ENCODE assay signal across 32 mouse cellular contexts in the genomic region with DNA sequence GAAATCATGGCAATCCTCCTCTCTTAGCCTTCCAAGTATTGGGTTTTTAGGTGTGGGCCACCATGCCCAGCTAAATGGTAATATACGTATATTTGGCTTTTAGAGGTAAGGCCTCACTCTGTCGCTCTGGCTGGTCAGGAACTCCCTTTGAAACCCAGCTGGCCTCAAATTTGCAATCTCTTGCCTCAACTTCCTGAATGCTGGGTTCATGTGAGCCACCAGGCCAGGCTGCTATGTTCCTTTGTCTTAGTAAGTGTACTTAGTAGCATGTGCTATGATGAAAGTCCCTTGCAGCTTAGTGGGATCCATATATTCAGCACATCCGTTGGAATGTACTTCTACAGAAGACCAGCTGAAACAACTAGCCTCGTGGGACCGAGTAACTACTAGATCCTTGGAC. TPM values are rescaled to one million over a fixed set of nuclear protein-coding genes. Genes with fewer than 3 reads are reported as not detected.
A peak's percentile ranks its signal among the peaks of the same experiment; 100 is the strongest.
DNase-seq lines count a peak whose midpoint lies in the region; ATAC-seq and TF ChIP-seq lines count a peak whose summit lies in the region.
"Had no signal": no experiment of that assay in that cellular context is flagged by ENCODE, and none has a peak within 500 bp of the region (broad histone marks: within the 10 kb centered on the region; RNA-seq: fewer than 3 reads in every experiment).

No protein-coding gene starts in this region.

- no peaks in the 10 kb centered on the region for H3K9me3 ChIP-seq in liver, embryonic 15.5 days (replicated peaks)
- H3K9me3 ChIP-seq in midbrain, embryonic 11.5 days (ENCODE audit: control insufficient read depth, low read length) = no peaks in the 10 kb centered on the region
- H3K9me3 ChIP-seq: embryonic facial prominence, embryonic 10.5 days; embryonic facial prominence, embryonic 13.5 days; forebrain, embryonic 12.5 days; forebrain, embryonic 15.5 days; heart, embryonic 10.5 days; heart, embryonic 13.5 days; hindbrain, embryonic 15.5 days had no signal

- no peaks in the 10 kb centered on the region for H3K4me1 ChIP-seq in liver, embryonic 15.5 days (replicated peaks)
- peaks cover 2% of the 10 kb centered on the region; the same call in 1 of the 2 replicates for H3K4me1 ChIP-seq in bone marrow, adult 2 months (ENCODE audit: control insufficient read depth, insufficient read depth, low read length)
- H3K4me1 ChIP-seq in midbrain, embryonic 11.5 days (ENCODE audit: control insufficient read depth, insufficient read depth, low read length) = no peaks in the 10 kb centered on the region
- H3K4me1 ChIP-seq: embryonic facial prominence, embryonic 10.5 days; embryonic facial prominence, embryonic 13.5 days; forebrain, embryonic 12.5 days; forebrain, embryonic 15.5 days; heart, embryonic 13.5 days; hindbrain, embryonic 15.5 days had no signal

- peak overlapping the region; percentile 21; the same call in 1 of the 2 replicates for H3K27ac ChIP-seq in liver, embryonic 15.5 days (replicated peaks)
- H3K27ac ChIP-seq in bone marrow, adult 2 months (ENCODE audit: control insufficient read depth, insufficient read depth, low read depth, low read length, poor library complexity) = peak overlapping the region; percentile 72
- no peak overlapping the region for H3K27ac ChIP-seq in midbrain, embryonic 11.5 days (ENCODE audit: low read depth, low read length)
- H3K27ac ChIP-seq: embryonic facial prominence, embryonic 10.5 days; embryonic facial prominence, embryonic 13.5 days; forebrain, embryonic 12.5 days; forebrain, embryonic 15.5 days; heart, adult 2 months; heart, embryonic 10.5 days; heart, embryonic 13.5 days; hindbrain, embryonic 15.5 days had no signal

- WGBS in liver, embryonic 15.5 days (ENCODE audit: insufficient replicate concordance) = 59% methylated on average over 5 of the region's 5 CpGs
- WGBS in bone marrow, adult 2 months = 37% methylated on average over 5 of the region's 5 CpGs
- 85% methylated on average over 5 of the region's 5 CpGs for WGBS in midbrain, embryonic 11.5 days

- no peak overlapping the region for H3K9ac ChIP-seq in liver, embryonic 15.5 days
- H3K9ac ChIP-seq in midbrain, embryonic 11.5 days (ENCODE audit: low read length) = no peak overlapping the region
- H3K9ac ChIP-seq: embryonic facial prominence, embryonic 13.5 days; forebrain, embryonic 12.5 days; forebrain, embryonic 15.5 days; heart, embryonic 13.5 days; hindbrain, embryonic 15.5 days had no signal

- no peaks in the 10 kb centered on the region for H3K27me3 ChIP-seq in liver, embryonic 15.5 days
- H3K27me3 ChIP-seq in midbrain, embryonic 11.5 days (ENCODE audit: control insufficient read depth, insufficient read depth, low read length) = no peaks in the 10 kb centered on the region
- H3K27me3 ChIP-seq: embryonic facial prominence, embryonic 13.5 days; forebrain, embryonic 12.5 days; forebrain, embryonic 15.5 days; heart, embryonic 13.5 days; hindbrain, embryonic 15.5 days had no signal

- H3K4me2 ChIP-seq in liver, embryonic 15.5 days = no peak overlapping the region
- H3K4me2 ChIP-seq in midbrain, embryonic 11.5 days = no peak overlapping the region
- H3K4me2 ChIP-seq: embryonic facial prominence, embryonic 13.5 days; forebrain, embryonic 12.5 days; forebrain, embryonic 15.5 days; heart, embryonic 13.5 days; hindbrain, embryonic 15.5 days had no signal

- H3K36me3 ChIP-seq in liver, embryonic 15.5 days (replicated peaks) = no peaks in the 10 kb centered on the region
- H3K36me3 ChIP-seq in midbrain, embryonic 11.5 days (ENCODE audit: control insufficient read depth, insufficient read depth, low read length) = no peaks in the 10 kb centered on the region
- H3K36me3 ChIP-seq: embryonic facial prominence, embryonic 10.5 days; embryonic facial prominence, embryonic 13.5 days; forebrain, embryonic 12.5 days; forebrain, embryonic 15.5 days; heart, embryonic 10.5 days; heart, embryonic 13.5 days; hindbrain, embryonic 15.5 days had no signal

- ATAC-seq in liver, embryonic 15.5 days (ENCODE audit: insufficient read depth) = no peak
- ATAC-seq in megakaryocyte, adult 5-6 weeks (ENCODE audit: poor library complexity, severe bottlenecking) = peak; percentile 88
- no peak for ATAC-seq in midbrain, embryonic 11.5 days (ENCODE audit: low FRiP score)
- ATAC-seq: activated CD4-positive, CD25-positive, alpha-beta regulatory T cell, adult 4 months; CD4-positive, CD25-positive, alpha-beta regulatory T cell, adult 4 months; forebrain, embryonic 15.5 days had no signal

- no peak for TF ChIP-seq POLR2A in bone marrow, adult 2 months (IDR thresholded peaks at IDR 0.05; ENCODE audit: borderline replicate concordance, control insufficient read depth, low read depth, low read length)

- no peak overlapping the region for H3K4me3 ChIP-seq in liver, embryonic 15.5 days (replicated peaks)
- no peak overlapping the region for H3K4me3 ChIP-seq in bone marrow, adult 2 months (replicated peaks; ENCODE audit: control insufficient read depth, low read depth, low read length)
- no peak overlapping the region for H3K4me3 ChIP-seq in midbrain, embryonic 11.5 days (ENCODE audit: low read depth, low read length)
- H3K4me3 ChIP-seq: embryonic facial prominence, embryonic 10.5 days; embryonic facial prominence, embryonic 13.5 days; erythroblast, embryonic 14.5 days; forebrain, embryonic 12.5 days; forebrain, embryonic 15.5 days; heart, adult 2 months; heart, embryonic 10.5 days; heart, embryonic 13.5 days; hindbrain, embryonic 15.5 days had no signal

- no peak for DNase-seq in liver
- peak; percentile 79 for DNase-seq in 416B (ENCODE audit: low read depth)
- no peak for DNase-seq in cerebellum, postnatal 10 days
- DNase-seq in layer of hippocampus, postnatal 10 days (ENCODE audit: low spot score in 2 of 2) = no peak
- DNase-seq in midbrain, embryonic 11.5 days (ENCODE audit: low spot score, missing footprints) = no peak
- DNase-seq: adrenal gland, adult 8-10 months; adrenal gland, postnatal 25 days; cerebellum, adult 18-20 months; cerebellum, adult 9-10 months; cerebellum, postnatal 36 days; gastrocnemius, postnatal 25 days; heart, adult 2 months; heart, postnatal 14 days; heart, postnatal 4 days had no signal

- TF ChIP-seq CTCF in bone marrow, adult 2 months (IDR thresholded peaks at IDR 0.05; ENCODE audit: control insufficient read depth, insufficient read depth, low read length) = no peak

RNA-seq across cellular contexts. Expression of a gene that starts 10.4 kb away (rescaled TPM):
- polyA plus RNA-seq in liver, embryonic 15.5 days (2015; fragmentation: Nextera tagmentation; extraction: Ambion mirVana) = 2.4 and 2.5 TPM in 2 replicates
- polyA plus RNA-seq in bone marrow, adult 2 months (2011; ENCODE audit: insufficient read depth, insufficient read length, low replicate concordance, missing spikeins) = 1.9 and 4.7 TPM in 2 replicates
- 1.7 and 2.4 TPM in 2 replicates for total RNA-seq in megakaryocyte, adult 5-6 weeks (2015)
- 1.1 and 4.9 TPM in 2 replicates for total RNA-seq in megakaryocyte, adult 5-6 weeks (2017)
- 1 to 10 TPM; 8.0 to 8.7 TPM for total RNA-seq in layer of hippocampus, postnatal 10 days (2021)
- 22.4 and 22.9 TPM in 2 replicates for polyA plus RNA-seq in midbrain, embryonic 11.5 days (2014; fragmentation: Nextera tagmentation; extraction: Ambion mirVana)

RNA-seq across cellular contexts. Expression of a gene that starts 10.5 kb away (rescaled TPM):
- polyA plus RNA-seq in liver, embryonic 15.5 days (2015; fragmentation: Nextera tagmentation; extraction: Ambion mirVana) = 11.4 and 11.8 TPM in 2 replicates
- polyA plus RNA-seq in bone marrow, adult 2 months (2011; ENCODE audit: insufficient read depth, insufficient read length, low replicate concordance, missing spikeins) = 22.6 and 65.3 TPM in 2 replicates
- 74.2 and 85.3 TPM in 2 replicates for total RNA-seq in megakaryocyte, adult 5-6 weeks (2015)
- 168 and 169 TPM in 2 replicates for total RNA-seq in megakaryocyte, adult 5-6 weeks (2017)
- 100 to 1,000 TPM; 117 to 124 TPM for total RNA-seq in layer of hippocampus, postnatal 10 days (2021)
- 24.9 and 26.9 TPM in 2 replicates for polyA plus RNA-seq in midbrain, embryonic 11.5 days (2014; fragmentation: Nextera tagmentation; extraction: Ambion mirVana)

RNA-seq across cellular contexts. Expression of a gene that starts 16.1 kb away (rescaled TPM):
- not detected in 2 replicates for polyA plus RNA-seq in liver, embryonic 15.5 days (2015; fragmentation: Nextera tagmentation; extraction: Ambion mirVana)
- polyA plus RNA-seq in bone marrow, adult 2 months (2011; ENCODE audit: insufficient read depth, insufficient read length, low replicate concordance, missing spikeins) = not detected in 2 replicates
- total RNA-seq in megakaryocyte, adult 5-6 weeks (2015) = not detected in 2 replicates
- total RNA-seq in megakaryocyte, adult 5-6 weeks (2017) = not detected in 2 replicates
- not detected for total RNA-seq in layer of hippocampus, postnatal 10 days (2021)
- polyA plus RNA-seq in midbrain, embryonic 11.5 days (2014; fragmentation: Nextera tagmentation; extraction: Ambion mirVana) = not detected in 2 replicates
- total RNA-seq: adrenal gland, adult 8-10 months; adrenal gland, postnatal 25 days; gastrocnemius, adult 8-10 months; gastrocnemius, postnatal 25 days; heart, postnatal 4 days had no signal
- polyA plus RNA-seq: activated CD4-positive, CD25-positive, alpha-beta regulatory T cell, adult 4 months; C2C12; embryonic facial prominence, embryonic 10.5 days; embryonic facial prominence, embryonic 13.5 days; forebrain, embryonic 12.5 days; forebrain, embryonic 15.5 days; gonadal fat pad, adult 2 months; heart, adult 2 months; heart, embryonic 10.5 days; heart, embryonic 13.5 days; heart, embryonic 16.5 days; hindbrain, embryonic 15.5 days; intestine, embryonic 14.5 days had no signal

RNA-seq across cellular contexts. Expression of a gene that starts 16.1 kb away (rescaled TPM):
- polyA plus RNA-seq in liver, embryonic 15.5 days (2015; fragmentation: Nextera tagmentation; extraction: Ambion mirVana) = 0.14 and 0.20 TPM in 2 replicates
- polyA plus RNA-seq in bone marrow, adult 2 months (2011; ENCODE audit: insufficient read depth, insufficient read length, low replicate concordance, missing spikeins) = not detected in 2 replicates
- total RNA-seq in megakaryocyte, adult 5-6 weeks (2015) = 0.25 and 0.68 TPM in 2 replicates
- total RNA-seq in megakaryocyte, adult 5-6 weeks (2017) = 0.18 and 0.33 TPM in 2 replicates
- 1 to 10 TPM; 2.6 to 3.4 TPM for total RNA-seq in layer of hippocampus, postnatal 10 days (2021)
- 2.2 and 2.6 TPM in 2 replicates for polyA plus RNA-seq in midbrain, embryonic 11.5 days (2014; fragmentation: Nextera tagmentation; extraction: Ambion mirVana)
- polyA plus RNA-seq: erythroblast, embryonic 14.5 days had no signal

RNA-seq across cellular contexts. Expression of a gene that starts 49.3 kb away (rescaled TPM):
- polyA plus RNA-seq in liver, embryonic 15.5 days (2015; fragmentation: Nextera tagmentation; extraction: Ambion mirVana) = 0.10 and 0.12 TPM in 2 replicates
- polyA plus RNA-seq in bone marrow, adult 2 months (2011; ENCODE audit: insufficient read depth, insufficient read length, low replicate concordance, missing spikeins) = 0.32 and 0.45 TPM in 2 replicates
- total RNA-seq in megakaryocyte, adult 5-6 weeks (2015) = not detected in 2 replicates
- total RNA-seq in megakaryocyte, adult 5-6 weeks (2017) = not detected in 2 replicates
- 10 to 100 TPM; 28.3 to 31.2 TPM for total RNA-seq in layer of hippocampus, postnatal 10 days (2021)
- polyA plus RNA-seq in midbrain, embryonic 11.5 days (2014; fragmentation: Nextera tagmentation; extraction: Ambion mirVana) = 10.1 and 10.8 TPM in 2 replicates
- polyA plus RNA-seq: activated CD4-positive, CD25-positive, alpha-beta regulatory T cell, adult 4 months; CD4-positive, CD25-positive, alpha-beta regulatory T cell, adult 4 months; erythroblast, embryonic 14.5 days had no signal
